Mouse (Mus musculus): ENCODE data around the gene Dhps. TPM values are rescaled to one million over a fixed set of nuclear protein-coding genes. Genes with fewer than 3 reads are reported as not detected.

The Dhps gene
- polyA plus RNA-seq (2017; shearing (Covaris generic)) = 78.8 TPM

DNA sequence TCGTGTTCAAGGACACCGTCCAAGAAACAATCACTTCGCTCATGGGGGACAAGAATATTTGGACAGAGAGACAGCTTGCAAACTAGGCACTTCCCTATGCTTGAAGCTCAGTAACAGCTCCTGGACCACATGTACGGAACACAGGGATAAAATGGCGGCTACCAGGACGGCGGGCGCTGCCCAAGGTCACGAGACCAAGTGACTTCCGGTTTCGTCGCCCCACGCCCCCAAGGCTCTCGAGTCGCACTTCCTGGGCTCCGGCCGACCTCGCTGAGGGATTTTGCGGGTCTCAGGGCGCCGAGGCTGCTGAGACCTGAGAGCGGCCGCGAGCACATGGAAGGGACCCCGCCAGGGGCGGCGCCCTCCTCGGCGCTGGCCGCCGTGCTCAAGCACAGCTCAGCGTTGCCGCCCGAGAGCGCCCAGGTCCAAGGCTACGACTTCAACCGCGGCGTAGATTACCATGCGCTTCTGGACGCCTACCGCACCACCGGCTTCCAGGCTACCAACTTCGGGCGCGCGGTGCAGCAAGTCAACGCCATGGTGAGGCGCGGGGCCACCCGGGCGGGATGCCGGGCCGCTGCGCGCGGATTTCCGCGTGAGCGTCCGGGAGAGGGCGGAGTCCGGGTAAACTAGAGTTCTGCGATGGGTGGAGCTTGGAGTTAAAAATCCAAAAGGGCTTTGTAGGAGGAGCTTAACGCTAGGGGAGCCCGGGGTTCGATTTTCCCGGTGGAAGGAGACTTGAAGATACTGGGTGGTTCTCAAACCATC is at the start of gene Dhps:
Gene Dhps (plus strand): TSS at position 244 of the 768 bp plus-strand sequence.

DNA sequence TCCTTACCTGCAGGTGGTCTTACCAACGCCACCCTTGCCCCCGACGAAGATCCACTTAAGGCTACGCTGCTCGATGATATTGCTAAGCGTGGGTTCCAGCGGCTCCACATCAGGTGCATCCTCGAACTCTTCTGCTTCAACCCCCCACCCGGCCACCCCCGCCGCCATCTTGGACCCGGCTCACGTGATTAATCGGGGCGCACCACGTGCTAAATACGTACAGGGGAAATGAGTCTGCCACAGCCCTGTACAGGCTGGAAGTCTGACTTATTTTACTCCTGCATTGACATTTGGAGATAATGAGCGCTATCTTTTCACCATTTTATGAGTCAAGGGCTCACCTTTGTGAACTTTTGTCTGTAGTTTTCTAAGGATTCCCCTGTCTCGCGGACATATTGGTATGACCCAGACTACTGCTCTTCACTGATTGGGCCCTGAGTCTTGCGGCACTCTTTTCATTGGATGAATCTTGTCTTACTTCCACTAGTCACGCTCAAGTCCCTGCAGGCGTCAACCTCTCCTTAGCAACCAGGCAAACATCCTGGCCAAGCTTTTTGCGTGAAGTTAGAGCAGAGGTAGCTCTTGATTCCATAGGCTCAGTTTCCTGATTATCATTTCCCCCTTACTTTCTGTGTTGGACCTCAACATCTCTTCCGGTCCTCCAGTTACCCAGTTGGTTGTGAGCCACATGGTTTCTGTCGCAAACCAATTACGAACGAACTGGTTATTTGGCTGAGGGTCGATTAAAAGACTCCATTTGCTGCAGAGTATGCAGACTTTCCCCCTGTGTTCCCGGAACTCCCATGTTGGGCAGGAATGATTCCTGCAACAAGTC is 46.2 kb upstream of the Dhps start, which contains the start of gene Asna1:
Gene Asna1 (minus strand): TSS at position 184 of the 835 bp plus-strand sequence.

DNA sequence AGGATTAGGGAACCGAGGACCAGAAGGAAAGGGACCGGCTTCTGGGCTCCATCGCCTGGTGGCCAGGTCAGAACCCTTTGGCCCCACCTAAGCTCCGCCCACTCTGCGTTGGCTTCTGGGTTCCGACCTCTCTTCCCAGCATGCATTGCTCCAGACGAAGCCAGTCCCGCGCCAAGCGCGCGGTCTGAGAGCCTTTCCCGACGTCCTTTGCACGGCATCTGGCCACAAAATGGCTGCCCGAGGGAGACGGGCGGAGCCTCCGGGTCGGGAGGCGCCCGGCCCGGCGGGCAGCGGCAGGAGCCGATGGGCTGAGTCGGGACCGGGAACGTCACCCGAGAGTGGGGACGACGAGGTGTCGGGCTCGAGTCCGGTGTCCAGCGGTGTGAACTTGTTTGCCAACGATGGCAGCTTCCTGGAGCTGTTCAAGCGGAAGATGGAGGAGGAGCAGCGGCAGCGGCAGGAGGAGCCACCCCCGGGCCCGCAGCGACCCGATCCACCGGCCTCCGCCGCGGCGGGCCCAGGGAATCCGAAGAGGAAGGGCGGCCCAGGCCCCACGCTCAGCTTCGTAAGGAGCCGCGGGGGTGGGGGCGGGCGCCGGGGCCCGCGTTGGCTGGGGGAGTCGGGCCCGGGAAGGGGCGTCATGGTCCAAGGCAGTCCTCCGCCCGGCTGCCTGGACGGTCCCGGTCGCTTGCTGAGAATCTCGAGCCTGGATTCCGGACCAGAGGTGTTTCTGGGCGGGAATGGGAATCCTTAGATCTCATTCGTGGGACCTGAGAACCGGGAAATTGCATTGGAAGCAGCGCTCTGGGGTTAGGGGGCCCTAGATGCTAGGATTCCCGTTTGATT is 44.7 kb upstream of the Dhps start, which contains the start of gene Trir:
Gene Trir (plus strand): TSS at position 154 of the 846 bp plus-strand sequence.

DNA sequence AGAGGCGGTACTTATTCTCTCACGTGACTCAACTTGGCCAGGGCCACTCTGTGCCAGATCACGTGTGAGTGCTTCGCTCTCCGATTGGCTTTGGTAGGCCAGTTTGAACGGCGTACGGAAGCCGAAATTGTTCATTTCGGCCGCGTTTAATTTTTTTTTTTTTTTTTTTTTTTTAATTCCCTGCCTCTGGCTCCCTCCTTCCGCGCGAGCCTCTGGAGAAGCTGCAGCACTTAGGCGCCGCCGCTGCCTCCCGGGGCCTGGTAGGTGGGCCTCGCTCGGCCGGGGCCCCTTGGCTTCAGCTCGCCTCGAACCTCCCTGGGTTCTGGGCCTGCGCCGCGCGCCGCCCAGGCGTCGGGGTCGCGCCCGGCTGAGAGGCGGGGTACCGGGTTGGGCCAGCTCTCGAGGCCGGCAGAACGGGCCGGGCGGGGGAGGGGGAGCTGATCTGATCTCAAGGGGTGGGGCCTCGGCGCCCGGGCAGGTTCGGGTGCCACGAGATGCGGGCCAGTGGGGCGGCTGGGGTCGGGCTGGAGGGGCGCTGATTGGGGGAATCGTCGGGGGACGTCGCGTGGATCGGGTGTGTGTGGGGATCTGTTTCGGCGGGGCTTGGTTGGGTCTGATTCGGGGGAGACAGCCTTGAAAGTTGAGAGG is 34.7 kb upstream of the Dhps start, which contains the start of gene Tnpo2:
Gene Tnpo2 (plus strand): TSS at position 198 of the 648 bp plus-strand sequence.

DNA sequence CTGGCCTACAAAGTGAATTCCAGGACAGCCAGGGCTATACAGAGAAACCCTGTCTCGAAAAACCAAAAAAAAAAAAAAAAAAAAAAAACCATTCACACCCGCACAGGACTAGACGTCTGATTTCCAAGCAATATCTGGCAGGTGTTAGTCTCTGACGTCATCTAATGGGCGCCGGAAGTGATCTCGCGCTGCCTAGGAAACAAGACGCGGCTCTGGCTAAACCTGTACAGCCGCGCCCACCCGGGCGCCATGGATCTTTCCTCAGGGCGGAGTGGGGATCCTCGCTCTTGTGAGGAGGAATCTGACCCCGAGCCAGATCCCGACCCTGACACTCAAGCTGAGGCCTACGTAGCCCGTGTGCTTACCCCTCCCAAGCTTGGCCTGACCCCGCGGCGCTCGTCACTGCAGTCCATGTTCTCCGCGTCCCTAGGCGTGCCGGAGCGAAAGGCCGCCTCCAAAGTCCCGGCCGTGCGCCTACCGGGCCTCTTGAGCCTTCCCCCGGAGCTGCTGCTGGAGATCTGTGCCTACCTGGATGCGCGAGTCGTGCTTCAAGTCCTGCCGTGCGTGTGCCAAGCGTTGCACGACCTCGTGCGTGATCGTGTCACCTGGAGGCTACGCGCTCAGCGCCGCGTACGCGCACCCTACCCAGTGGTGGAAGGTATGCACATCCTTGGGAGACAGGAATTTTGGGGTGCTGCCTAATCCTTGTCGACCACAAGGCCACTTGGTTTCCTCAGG is 11.5 kb upstream of the Dhps start, which contains the start of gene Fbxw9:
Gene Fbxw9 (plus strand): TSS at position 177 of the 738 bp plus-strand sequence.

DNA sequence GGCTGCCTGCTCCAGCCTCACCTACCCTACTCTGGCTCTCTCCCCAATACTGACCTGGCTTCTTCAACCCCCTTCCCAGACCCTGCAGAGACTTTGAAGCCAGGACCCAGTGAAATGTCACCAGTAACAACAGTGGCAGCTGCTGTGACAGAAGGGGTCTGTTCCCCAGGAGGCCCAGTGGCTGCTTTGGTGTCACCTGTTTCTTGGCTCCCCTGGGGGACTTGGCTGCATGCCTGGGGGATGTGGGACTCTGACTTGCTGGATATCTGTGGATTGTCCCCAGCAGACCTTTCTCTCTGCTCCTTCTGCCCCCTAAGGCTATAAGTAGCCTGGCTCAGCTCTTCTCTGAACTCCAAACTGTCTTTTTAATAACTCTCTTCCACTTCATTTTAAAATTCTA is 3.6 kb upstream of the Dhps start, which contains the start of gene Gm5741:
Gene Gm5741 (minus strand): TSS at position 1 of the 400 bp plus-strand sequence.

DNA sequence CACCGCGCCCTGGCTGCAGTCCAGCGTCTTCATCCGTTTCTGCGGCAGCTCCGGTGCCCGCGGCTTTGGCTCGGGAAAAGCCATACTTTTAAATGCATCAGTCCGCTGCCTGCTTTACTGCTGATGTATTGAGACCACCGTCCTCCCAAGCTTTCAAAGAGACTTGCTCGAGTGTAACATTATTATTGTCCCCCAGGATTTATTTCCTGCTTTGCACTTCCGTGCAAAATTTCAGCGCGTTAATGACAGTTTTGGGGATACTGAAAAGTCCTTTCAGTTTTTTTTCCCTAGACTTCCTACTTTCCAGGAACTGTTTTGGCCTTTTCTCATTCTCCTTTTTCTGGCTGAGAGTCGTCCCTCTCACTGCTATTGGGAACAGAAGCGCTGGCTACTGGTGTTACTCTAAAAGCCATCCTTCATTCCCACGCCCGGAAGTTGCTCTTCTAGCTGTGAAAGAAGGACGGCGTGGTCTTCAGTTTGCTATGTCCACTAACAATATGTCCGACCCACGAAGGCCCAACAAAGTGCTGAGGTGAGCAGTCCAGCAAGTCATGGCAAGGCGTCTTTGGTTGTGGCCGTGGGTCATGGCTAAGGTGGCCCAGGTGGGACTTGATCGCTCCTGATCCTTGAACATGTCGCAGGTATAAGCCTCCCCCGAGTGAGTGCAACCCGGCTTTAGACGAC is 9.1 kb downstream of the Dhps start, which contains the start of gene Wdr83os:
Gene Wdr83os (plus strand): TSS at position 209 of the 684 bp plus-strand sequence.

DNA sequence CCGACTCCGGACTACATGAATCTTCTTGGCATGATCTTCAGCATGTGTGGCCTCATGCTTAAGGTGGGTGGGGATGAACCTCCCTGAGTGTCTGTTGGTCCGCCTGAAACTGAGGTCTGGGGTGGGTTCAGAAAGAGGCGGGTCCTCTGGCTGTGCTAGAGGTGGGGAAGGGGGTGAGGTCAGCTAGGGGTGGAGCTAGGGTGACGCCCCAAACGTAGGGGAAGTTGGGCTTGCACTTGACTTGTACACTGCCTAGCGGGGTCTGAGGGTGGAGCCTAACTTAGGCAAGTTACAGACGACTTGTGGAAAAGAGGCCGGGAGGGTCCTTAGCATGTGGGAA is 9.6 kb downstream of the Dhps start, which contains the start of gene Wdr83:
Gene Wdr83 (minus strand): TSS at position 91 of the 340 bp plus-strand sequence.

DNA sequence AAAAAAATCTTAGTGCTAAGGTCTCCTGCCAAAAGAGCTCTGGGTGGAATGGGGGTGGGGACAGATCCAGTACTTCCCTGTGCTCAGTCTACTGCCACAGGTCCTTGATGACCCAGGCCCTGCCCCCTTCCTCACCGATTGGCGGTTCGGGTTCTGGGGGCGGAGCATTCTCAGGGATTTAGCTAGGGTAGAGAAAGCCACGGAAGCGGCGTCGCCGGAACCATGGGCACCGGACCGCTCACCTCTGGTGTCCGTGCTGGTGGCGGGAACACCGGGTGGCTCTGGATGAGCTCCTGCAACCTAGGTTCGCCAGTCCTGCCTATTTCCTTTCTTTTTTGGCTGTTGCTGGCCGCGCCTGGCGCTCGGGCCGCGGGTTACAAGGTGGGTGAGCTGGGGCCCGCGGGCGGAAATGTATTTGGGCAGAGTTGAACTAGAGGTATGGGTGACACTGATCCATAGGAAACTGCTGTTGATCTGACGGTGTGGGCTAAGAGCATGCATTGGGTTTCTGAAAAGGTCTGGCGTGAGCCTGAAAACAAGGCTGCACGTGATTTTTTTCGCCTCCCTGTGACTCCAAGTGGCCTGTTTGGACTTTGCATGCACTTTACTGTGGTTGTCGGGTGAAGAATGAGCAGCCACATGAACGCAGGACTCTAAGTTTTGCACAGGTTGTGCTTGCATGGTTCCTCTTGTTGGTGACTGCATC is 11.7 kb downstream of the Dhps start, which contains the start of gene Man2b1:
Gene Man2b1 (plus strand): TSS at position 163 of the 706 bp plus-strand sequence.

DNA sequence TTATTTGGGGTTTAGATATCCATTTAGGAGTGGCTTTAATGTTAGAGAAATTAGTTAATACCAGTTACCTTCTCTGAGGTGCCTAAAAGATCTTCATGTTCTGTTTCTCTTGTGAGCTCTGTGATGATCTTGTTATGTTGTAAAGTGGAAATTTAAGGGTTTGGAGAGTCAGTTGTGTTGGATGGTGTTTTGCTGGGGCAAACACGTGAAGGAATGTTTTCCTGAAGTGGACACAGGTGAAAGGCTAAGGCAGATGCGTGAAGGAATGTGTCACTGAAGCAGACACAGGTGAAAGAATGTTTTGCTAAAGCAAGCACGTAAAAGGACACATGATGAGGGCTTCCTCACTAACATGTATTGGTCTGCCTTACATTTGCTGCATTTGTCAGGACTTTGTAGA is 51.4 kb downstream of the Dhps start, which contains the start of gene Zfp791:
Gene Zfp791 (minus strand): TSS at position 101 of the 400 bp plus-strand sequence.

Other genes with a start within 250 kb of the Dhps start
- 6.8 TPM for gene Dand5, start 248.9 kb upstream of the Dhps start, polyA plus RNA-seq (2017; shearing (Covaris generic))
- 27.8 TPM for gene Gadd45gip1, start 240.2 kb upstream of the Dhps start, polyA plus RNA-seq (2017; shearing (Covaris generic))
- gene Rad23a, start 231.1 kb upstream of the Dhps start, polyA plus RNA-seq (2017; shearing (Covaris generic)) = 189 TPM
- 587 TPM for gene Calr, start 224.8 kb upstream of the Dhps start, polyA plus RNA-seq (2017; shearing (Covaris generic))
- 97.7 TPM for gene Farsa, start 214.8 kb upstream of the Dhps start, polyA plus RNA-seq (2017; shearing (Covaris generic))
- gene Syce2, start 199.6 kb upstream of the Dhps start, polyA plus RNA-seq (2017; shearing (Covaris generic)) = 7.7 TPM
- gene Gcdh, start 177.8 kb upstream of the Dhps start, polyA plus RNA-seq (2017; shearing (Covaris generic)) = 39.4 TPM
- gene Klf1, start 169.8 kb upstream of the Dhps start, polyA plus RNA-seq (2017; shearing (Covaris generic)) = 1.1 TPM
- 18.9 TPM for gene Dnase2a, start 163.2 kb upstream of the Dhps start, polyA plus RNA-seq (2017; shearing (Covaris generic))
- 1.1 TPM for gene Mast1, start 134.4 kb upstream of the Dhps start, polyA plus RNA-seq (2017; shearing (Covaris generic))
- gene Rtbdn, start 124.8 kb upstream of the Dhps start, polyA plus RNA-seq (2017; shearing (Covaris generic)) = 0.31 TPM
- not detected for gene Gm49661, start 102.3 kb upstream of the Dhps start, polyA plus RNA-seq (2017; shearing (Covaris generic))
- gene Prdx2, start 102.2 kb upstream of the Dhps start, polyA plus RNA-seq (2017; shearing (Covaris generic)) = 266 TPM
- 105 TPM for gene Rnaseh2a, start 102.0 kb upstream of the Dhps start, polyA plus RNA-seq (2017; shearing (Covaris generic))
- gene Junb, start 93.0 kb upstream of the Dhps start, polyA plus RNA-seq (2017; shearing (Covaris generic)) = 481 TPM
- gene Hook2, start 81.2 kb upstream of the Dhps start, polyA plus RNA-seq (2017; shearing (Covaris generic)) = 7.8 TPM
- not detected for gene Best2, start 57.2 kb upstream of the Dhps start, polyA plus RNA-seq (2017; shearing (Covaris generic))
- gene Asna1, start 46.5 kb upstream of the Dhps start, polyA plus RNA-seq (2017; shearing (Covaris generic)) = 53.5 TPM
- gene Trir, start 44.9 kb upstream of the Dhps start, polyA plus RNA-seq (2017; shearing (Covaris generic)) = 200 TPM
- 45.8 TPM for gene Tnpo2, start 34.8 kb upstream of the Dhps start, polyA plus RNA-seq (2017; shearing (Covaris generic))
- gene Fbxw9, start 11.7 kb upstream of the Dhps start, polyA plus RNA-seq (2017; shearing (Covaris generic)) = 8.0 TPM
- gene Gm5741, start 3.8 kb upstream of the Dhps start, polyA plus RNA-seq (2017; shearing (Covaris generic)) = 1.9 TPM
- gene Wdr83os, start 9.0 kb downstream of the Dhps start, polyA plus RNA-seq (2017; shearing (Covaris generic)) = 185 TPM
- gene Wdr83, start 9.5 kb downstream of the Dhps start, polyA plus RNA-seq (2017; shearing (Covaris generic)) = 41.4 TPM
- 184 TPM for gene Man2b1, start 11.5 kb downstream of the Dhps start, polyA plus RNA-seq (2017; shearing (Covaris generic))
- gene Zfp791, start 51.3 kb downstream of the Dhps start, polyA plus RNA-seq (2017; shearing (Covaris generic)) = not detected
- not detected for gene Cks1brt, start 80.2 kb downstream of the Dhps start, polyA plus RNA-seq (2017; shearing (Covaris generic))
- gene Olfr371, start 154.2 kb downstream of the Dhps start, polyA plus RNA-seq (2017; shearing (Covaris generic)) = not detected
- 32.6 TPM for gene Orc6, start 227.9 kb downstream of the Dhps start, polyA plus RNA-seq (2017; shearing (Covaris generic))
- gene Vps35, start 228.0 kb downstream of the Dhps start, polyA plus RNA-seq (2017; shearing (Covaris generic)) = 112 TPM

Data from activated CD4-positive, CD25-positive, alpha-beta regulatory T cell, adult 9 weeks (primary cell).